Mouse (Mus musculus) kidney, postnatal 0 days (tissue): ENCODE measurements at regions not wholly inside any gene's neighbourhood (a gene's known extent, or its start where the extent isn't known, plus 50 kb on each side); places are given as distances from the start of the nearest gene placed in this dataset.

Experiments
- ATAC-seq: fragments of 200-750 bp; cut with Nextera tagmentation; replicated peaks from 2 replicates; pipeline ENCODE4 v1.8.0; 2017; ENCODE audit warnings: low read depth, moderate number of reproducible peaks, moderate TSS enrichment, moderate library complexity; ENCODE audit not compliant: low FRiP score
- DNase-seq: peaks from one replicate; pipeline ENCODE4 v3.0.0-alpha.2; 2016; ENCODE audit warnings: low spot score
- H3K27ac ChIP-seq: fragments of 300-500 bp; sonication (generic); 2 replicates; pipeline ENCODE4 v1.5.1; 2014; ENCODE audit warnings: mild to moderate bottlenecking
- H3K27me3 ChIP-seq: fragments of 300-500 bp; sonication (generic); 2 replicates; pipeline ENCODE4 v1.6.1; 2014; ENCODE audit warnings: low read length, mixed read lengths; ENCODE audit not compliant: insufficient read depth
- H3K36me3 ChIP-seq: fragments of 300-500 bp; sonication (generic); 2 replicates; pipeline ENCODE4 v1.6.1; 2014; ENCODE audit warnings: low read length, mixed read lengths; ENCODE audit not compliant: insufficient read depth
- H3K4me1 ChIP-seq: fragments of 300-500 bp; sonication (generic); replicated peaks from 2 replicates; pipeline ENCODE4 v1.6.1; 2014; ENCODE audit warnings: antibody characterized with exemption, low read length, mixed read lengths; ENCODE audit not compliant: insufficient read depth
- H3K4me2 ChIP-seq: fragments of 300-500 bp; sonication (generic); 2 replicates; pipeline ENCODE4 v1.6.1; 2014; ENCODE audit warnings: mild to moderate bottlenecking, low read length, moderate library complexity, mixed read lengths
- H3K4me3 ChIP-seq: fragments of 300-500 bp; sonication (generic); replicated peaks from 2 replicates; pipeline ENCODE4 v1.5.1; 2014; ENCODE audit warnings: low read depth, low read length
- H3K9ac ChIP-seq: fragments of 300-500 bp; sonication (generic); 2 replicates; pipeline ENCODE4 v1.6.1; 2014; ENCODE audit warnings: low read depth, low read length
- H3K9me3 ChIP-seq: fragments of 300-500 bp; sonication (generic); replicated peaks from 2 replicates; pipeline ENCODE4 v1.6.1; 2016; ENCODE audit warnings: low read length, inconsistent platforms, mixed read lengths
- CTCF ChIP-seq: IDR thresholded peaks from 2 replicates; pipeline ENCODE4 v1.5.1; 2016; ENCODE audit warnings: antibody characterized with exemption, low read depth, mild to moderate bottlenecking, moderate library complexity
- WGBS: fragments of 180-500 bp; shearing (Covaris S2); extraction: QIAGEN DNeasy Blood & Tissue Kit; methylation state at CpG from one replicate; pipeline ENCODE4 v1.1.7; 2014; 5-methylcytosine and 5-hydroxymethylcytosine counted together

DNA sequence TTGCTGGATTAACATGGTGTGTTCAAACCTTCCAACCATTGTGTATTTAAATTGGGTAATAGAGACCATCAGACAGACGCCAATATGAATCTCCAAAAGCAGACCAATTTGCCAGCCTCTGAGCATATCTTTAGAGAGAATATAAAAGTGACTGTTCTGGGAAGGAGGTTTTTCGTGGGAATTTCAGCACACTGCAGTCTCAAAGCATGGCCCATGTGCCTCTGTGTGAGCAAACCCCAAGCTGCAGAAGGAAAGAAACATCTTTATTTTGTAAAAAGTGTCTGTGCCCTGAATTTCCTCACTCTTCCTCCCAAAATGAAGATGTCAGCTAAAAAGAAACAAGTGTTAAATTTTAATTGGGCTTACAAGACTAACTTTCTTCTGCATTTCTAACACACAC, 123.1 kb downstream of the Nuf2 start:
- DNase-seq = no peak
- no peak for TF ChIP-seq CTCF
- no peak for ATAC-seq
- H3K4me3 ChIP-seq = no peak overlapping the region
- H3K4me1 ChIP-seq = no peaks in the 10 kb centered on the region
- H3K4me2 ChIP-seq = no peak overlapping the region
- H3K9ac ChIP-seq = no peak overlapping the region
- no peak overlapping the region for H3K27ac ChIP-seq
- 69% methylated on average over 2 of the region's 2 CpGs for WGBS
- H3K9me3 ChIP-seq = no peaks in the 10 kb centered on the region
- H3K36me3 ChIP-seq = no peaks in the 10 kb centered on the region
- H3K27me3 ChIP-seq = no peaks in the 10 kb centered on the region

DNA sequence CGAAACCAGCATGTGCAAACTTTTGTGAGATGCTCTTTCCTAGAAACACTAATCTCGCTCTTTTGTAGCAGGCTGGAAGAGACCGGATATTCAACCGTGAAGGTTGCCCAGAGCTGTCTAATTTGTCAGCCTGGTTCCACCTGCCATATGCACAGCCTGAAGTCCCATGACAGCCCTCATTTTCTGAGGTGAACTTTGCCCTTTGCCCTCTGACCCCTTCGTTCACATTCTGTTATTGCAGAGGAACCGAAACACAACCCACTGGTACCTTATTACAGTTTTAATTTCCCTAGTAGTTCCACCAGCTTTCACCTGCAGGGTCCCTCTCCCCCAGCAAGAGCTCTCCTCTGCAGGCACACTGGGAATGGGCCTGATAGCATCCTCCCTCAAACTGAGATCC, 130.4 kb downstream of the Nuf2 start:
- Histone ChIP-seq H3K27me3 (no peaks in the 10 kb centered on the region; the same call in 1 of the 2 replicates), H3K9me3 (no peaks in the 10 kb centered on the region), H3K36me3 (no peaks in the 10 kb centered on the region), H3K27ac (no peak overlapping the region), H3K4me1 (no peaks in the 10 kb centered on the region), H3K9ac (no peak overlapping the region), H3K4me3 (no peak overlapping the region), H3K4me2 (no peak overlapping the region)
- TF ChIP-seq CTCF = no peak
- ATAC-seq (no peak), DNase-seq (no peak)
- WGBS = 69% methylated on average over 6 of the region's 6 CpGs

DNA sequence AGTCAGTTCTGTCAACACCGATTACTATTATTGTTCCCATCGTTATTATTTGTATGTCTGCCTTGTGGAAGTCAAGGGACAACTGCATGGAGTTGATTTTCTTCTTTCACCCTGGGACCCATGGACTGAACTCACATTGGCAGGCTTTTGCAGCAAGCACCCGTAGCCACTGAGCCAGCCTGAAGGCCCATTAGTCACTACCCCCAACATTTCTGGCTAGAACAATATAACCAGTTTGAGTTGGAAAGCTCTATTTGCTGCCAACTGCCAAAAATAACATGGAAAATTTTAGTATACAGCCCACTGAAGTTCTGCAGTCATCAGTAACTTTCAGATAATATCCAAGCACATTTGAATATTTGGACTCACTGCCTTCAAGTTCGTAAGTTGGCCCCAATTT, 133.9 kb downstream of the Nuf2 start:
- ATAC-seq (no peak), DNase-seq (no peak)
- Histone ChIP-seq H3K9me3 (no peaks in the 10 kb centered on the region), H3K4me3 (no peak overlapping the region), H3K27me3 (no peaks in the 10 kb centered on the region; the same call in 1 of the 2 replicates), H3K27ac (no peak overlapping the region), H3K9ac (no peak overlapping the region), H3K4me2 (no peak overlapping the region), H3K4me1 (no peaks in the 10 kb centered on the region), H3K36me3 (no peaks in the 10 kb centered on the region)
- TF ChIP-seq CTCF = no peak
- WGBS = 90% methylated on average over 4 of the region's 4 CpGs

DNA sequence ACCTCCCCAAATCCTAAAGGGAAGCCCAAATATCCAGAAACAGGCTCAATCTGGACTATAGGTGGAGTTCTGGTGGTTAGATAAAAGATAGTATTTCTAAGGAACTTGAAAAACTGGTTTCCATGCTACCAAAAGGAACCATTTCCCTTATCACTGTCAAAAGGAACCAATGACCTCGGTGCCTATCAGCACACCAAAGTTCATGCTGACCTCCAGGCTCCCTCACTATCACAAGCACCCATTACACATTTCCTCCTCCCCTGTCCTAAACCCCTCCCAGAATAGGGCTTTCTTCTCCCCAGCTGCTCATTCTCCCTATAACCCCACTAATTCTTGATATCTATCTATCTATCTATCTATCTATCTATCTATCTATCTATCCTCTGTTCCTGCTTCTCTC, 144.2 kb downstream of the Nuf2 start:
- 67% methylated on average over 1 of the region's 1 CpGs for WGBS
- no peaks in the 10 kb centered on the region for H3K4me1 ChIP-seq
- no peaks in the 10 kb centered on the region for H3K9me3 ChIP-seq
- DNase-seq = no peak
- H3K36me3 ChIP-seq = no peaks in the 10 kb centered on the region
- ATAC-seq = no peak
- H3K9ac ChIP-seq = no peak overlapping the region
- H3K4me2 ChIP-seq = no peak overlapping the region
- H3K4me3 ChIP-seq = no peak overlapping the region
- H3K27me3 ChIP-seq = no peaks in the 10 kb centered on the region
- no peak for TF ChIP-seq CTCF
- H3K27ac ChIP-seq = no peak overlapping the region

DNA sequence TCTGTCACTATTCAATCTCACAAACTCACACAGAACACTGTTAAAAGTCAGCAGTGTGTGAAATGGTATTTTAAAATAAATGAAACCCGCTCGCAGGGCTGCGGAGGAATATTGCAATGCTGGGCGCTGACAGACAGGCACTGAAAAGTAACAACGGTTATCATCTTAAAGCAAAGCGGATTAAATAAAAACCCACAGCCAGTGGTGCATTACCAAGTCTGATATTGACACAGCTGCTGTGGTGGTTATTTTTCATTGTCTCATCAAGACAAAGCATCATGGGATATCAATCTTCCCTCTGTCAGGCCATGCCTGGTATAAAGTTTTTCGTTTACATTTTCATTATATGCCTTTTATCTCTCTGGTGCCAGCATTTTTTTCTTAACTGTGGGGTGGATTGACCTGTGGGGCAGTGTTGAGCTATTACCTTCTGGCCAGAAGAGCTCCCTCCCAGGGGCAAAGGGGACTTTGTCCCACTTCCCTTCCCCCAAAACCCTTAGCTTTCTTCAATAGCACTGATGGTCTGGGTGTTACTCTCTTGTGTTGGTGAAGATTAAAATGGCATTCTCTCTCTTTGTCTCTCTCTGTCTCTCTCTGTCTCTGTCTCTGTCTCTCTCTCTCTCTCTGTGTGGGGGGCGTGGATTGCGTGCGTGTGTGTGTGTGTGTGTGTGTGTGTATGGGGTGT, 145.4 kb downstream of the Nuf2 start:
- ATAC-seq = no peak
- 45% methylated on average over 10 of the region's 10 CpGs for WGBS
- H3K27me3 ChIP-seq = no peaks in the 10 kb centered on the region
- no peak overlapping the region for H3K4me2 ChIP-seq
- no peak overlapping the region for H3K27ac ChIP-seq
- no peak overlapping the region for H3K9ac ChIP-seq
- H3K9me3 ChIP-seq = no peaks in the 10 kb centered on the region
- H3K36me3 ChIP-seq = no peaks in the 10 kb centered on the region
- H3K4me1 ChIP-seq = no peaks in the 10 kb centered on the region
- no peak overlapping the region for H3K4me3 ChIP-seq
- TF ChIP-seq CTCF = no peak
- DNase-seq = peak; percentile 19

DNA sequence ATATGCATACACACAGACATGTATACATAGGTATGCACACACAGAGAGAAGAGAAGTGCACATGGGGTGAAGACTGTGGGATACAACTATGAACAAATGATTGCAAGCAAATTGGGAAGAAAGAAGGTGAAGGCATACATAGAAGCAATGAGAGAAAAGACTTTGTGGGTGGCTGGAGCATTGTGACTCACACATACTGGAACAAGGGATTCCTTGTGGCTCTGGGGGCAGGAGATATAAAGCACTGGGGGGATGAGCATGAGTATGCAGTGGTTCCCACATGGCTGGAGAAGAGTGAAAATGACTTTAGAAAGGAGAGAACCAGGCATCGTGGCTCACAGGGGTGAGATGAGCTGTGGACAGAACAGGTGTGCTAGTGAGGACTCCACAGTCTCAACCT, 156.6 kb downstream of the Nuf2 start:
- Histone ChIP-seq H3K36me3 (no peaks in the 10 kb centered on the region), H3K27me3 (no peaks in the 10 kb centered on the region), H3K4me2 (no peak overlapping the region), H3K27ac (no peak overlapping the region), H3K4me1 (no peaks in the 10 kb centered on the region), H3K4me3 (no peak overlapping the region), H3K9ac (no peak overlapping the region), H3K9me3 (no peaks in the 10 kb centered on the region)
- ATAC-seq (no peak), DNase-seq (no peak)
- WGBS = 86% methylated on average over 1 of the region's 1 CpGs
- TF ChIP-seq CTCF = no peak

DNA sequence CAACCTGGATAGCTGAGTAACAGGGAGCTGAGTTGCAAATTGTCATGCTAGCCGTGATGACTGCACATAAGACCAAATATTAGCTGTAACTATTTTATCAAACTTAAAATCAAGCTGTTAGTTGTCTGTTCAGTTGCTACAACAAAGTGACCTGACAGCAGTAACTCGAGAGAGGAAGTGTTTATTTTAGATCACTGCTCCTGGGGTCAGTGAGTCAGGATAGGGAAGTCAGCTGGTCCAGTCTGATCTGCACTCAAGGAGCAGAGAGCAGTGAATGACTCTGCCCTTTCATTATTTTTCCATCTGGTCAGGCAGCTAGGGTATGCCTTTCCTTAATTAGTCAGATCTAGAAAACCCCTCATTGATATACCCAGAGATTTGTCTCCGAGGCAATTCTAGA, 162.5 kb downstream of the Nuf2 start:
- Histone ChIP-seq H3K4me1 (peaks cover 9% of the 10 kb centered on the region), H3K4me2 (no peak overlapping the region), H3K27me3 (no peaks in the 10 kb centered on the region), H3K36me3 (no peaks in the 10 kb centered on the region), H3K9me3 (no peaks in the 10 kb centered on the region), H3K4me3 (no peak overlapping the region), H3K9ac (no peak overlapping the region), H3K27ac (no peak overlapping the region)
- ATAC-seq = no peak
- WGBS = 9% methylated on average over 3 of the region's 3 CpGs
- no peak for TF ChIP-seq CTCF
- DNase-seq = peak; percentile 62
